ENCODE assay signal across 11 mouse cellular contexts in genomic region chr5:22851572-22851971, GRCm38 (mm10).
A peak's percentile ranks its signal among the peaks of the same experiment; 100 is the strongest.
DNase-seq lines count a peak whose midpoint lies in the region; ATAC-seq and TF ChIP-seq lines count a peak whose summit lies in the region.
"Had no signal": no experiment of that assay in that cellular context is flagged by ENCODE, and none has a peak within 500 bp of the region (broad histone marks: within the 10 kb centered on the region; RNA-seq: fewer than 3 reads in every experiment).

No protein-coding gene starts in this region.

- TF ChIP-seq POLR2A in ES-Bruce4 (IDR thresholded peaks at IDR 0.05; ENCODE audit: insufficient read depth, low read length), result no peak

- H3K27me3 ChIP-seq in ES-Bruce4 (ENCODE audit: control insufficient read depth, insufficient read depth, low read length, poor library complexity, severe bottlenecking), result no peaks in the 10 kb centered on the region
- H3K27me3 ChIP-seq in heart, embryonic 13.5 days (replicated peaks), result no peaks in the 10 kb centered on the region
- H3K27me3 ChIP-seq in lung, embryonic 16.5 days (ENCODE audit: control insufficient read depth, insufficient read depth, low read depth, low read length), result no peaks in the 10 kb centered on the region
- H3K27me3 ChIP-seq: megakaryocyte, embryonic 14.5 days had no signal

- no peak overlapping the region for H3K27ac ChIP-seq in ES-Bruce4 (ENCODE audit: insufficient read depth, low read length)
- no peak overlapping the region for H3K27ac ChIP-seq in heart, embryonic 13.5 days (replicated peaks)
- no peak overlapping the region for H3K27ac ChIP-seq in lung, embryonic 16.5 days (ENCODE audit: low read length)

- no peaks in the 10 kb centered on the region for H3K36me3 ChIP-seq in ES-Bruce4 (ENCODE audit: control insufficient read depth, insufficient read depth, low read length, poor library complexity, severe bottlenecking)
- H3K36me3 ChIP-seq in heart, embryonic 13.5 days, result no peaks in the 10 kb centered on the region
- no peaks in the 10 kb centered on the region for H3K36me3 ChIP-seq in lung, embryonic 16.5 days (ENCODE audit: control insufficient read depth, insufficient read depth, low read length)

- ATAC-seq in heart, embryonic 13.5 days (ENCODE audit: extremely low read depth, insufficient number of reproducible peaks, low FRiP score, low TSS enrichment), result no peak
- peak; percentile 74 for ATAC-seq in lung, embryonic 16.5 days (ENCODE audit: low read depth)
- ATAC-seq: activated CD4-positive, CD25-positive, alpha-beta regulatory T cell, adult 4 months had no signal

- no peaks in the 10 kb centered on the region for H3K4me1 ChIP-seq in ES-Bruce4 (ENCODE audit: control insufficient read depth, insufficient read depth, low read length)
- no peaks in the 10 kb centered on the region for H3K4me1 ChIP-seq in heart, embryonic 13.5 days
- H3K4me1 ChIP-seq in lung, embryonic 16.5 days (replicated peaks; ENCODE audit: control insufficient read depth, insufficient read depth, low read length), result no peaks in the 10 kb centered on the region
- H3K4me1 ChIP-seq: megakaryocyte, embryonic 14.5 days had no signal

- H3K9ac ChIP-seq in ES-Bruce4 (ENCODE audit: low read depth, poor library complexity, severe bottlenecking), result no peak overlapping the region
- no peak overlapping the region for H3K9ac ChIP-seq in heart, embryonic 13.5 days
- H3K9ac ChIP-seq in lung, embryonic 16.5 days (ENCODE audit: low read length), result no peak overlapping the region

- 49% methylated on average over 14 of the region's 14 CpGs for WGBS in heart, embryonic 13.5 days
- WGBS in lung, embryonic 16.5 days, result 45% methylated on average over 14 of the region's 14 CpGs

- TF ChIP-seq CTCF in ES-Bruce4 (IDR thresholded peaks at IDR 0.05; ENCODE audit: low read depth, low read length), result no peak

- DNase-seq in R1 (ENCODE audit: low read depth, low spot score), result peak; percentile 65
- no peak for DNase-seq in spleen, postnatal 14 days (ENCODE audit: low spot score in 2 of 2)
- DNase-seq in layer of hippocampus, adult 18-20 months (ENCODE audit: low spot score in 2 of 2), result no peak
- no peak for DNase-seq in neural tube, embryonic 10.5 days (ENCODE audit: extremely low spot score, low spot score)
- DNase-seq: gastrocnemius, postnatal 10 days; thymus, postnatal 4 days had no signal

- TF ChIP-seq EP300 in ES-Bruce4 (IDR thresholded peaks at IDR 0.05; ENCODE audit: insufficient read depth, low read depth, low read length), result no peak

- no peaks in the 10 kb centered on the region for H3K9me3 ChIP-seq in ES-Bruce4 (replicated peaks; ENCODE audit: control insufficient read depth, insufficient read depth, low read length, poor library complexity, severe bottlenecking)
- no peaks in the 10 kb centered on the region for H3K9me3 ChIP-seq in heart, embryonic 13.5 days
- no peaks in the 10 kb centered on the region for H3K9me3 ChIP-seq in lung, embryonic 16.5 days (ENCODE audit: control insufficient read depth, low read length)
- H3K9me3 ChIP-seq: megakaryocyte, embryonic 14.5 days had no signal

- peak overlapping the region; percentile 37 for H3K4me2 ChIP-seq in heart, embryonic 13.5 days
- no peak overlapping the region; the same call in 1 of the 2 replicates for H3K4me2 ChIP-seq in lung, embryonic 16.5 days (ENCODE audit: low read depth, low read length)

- peak overlapping the region; percentile 24 for H3K4me3 ChIP-seq in ES-Bruce4 (ENCODE audit: low read depth, low read length)
- peak overlapping the region; percentile 9; the same call in 1 of the 2 replicates for H3K4me3 ChIP-seq in heart, embryonic 13.5 days
- no peak overlapping the region for H3K4me3 ChIP-seq in lung, embryonic 16.5 days (ENCODE audit: low read length)
- H3K4me3 ChIP-seq: megakaryocyte, embryonic 14.5 days had no signal
